ENCODE assay signal across 10 mouse cellular contexts in the genomic region with DNA sequence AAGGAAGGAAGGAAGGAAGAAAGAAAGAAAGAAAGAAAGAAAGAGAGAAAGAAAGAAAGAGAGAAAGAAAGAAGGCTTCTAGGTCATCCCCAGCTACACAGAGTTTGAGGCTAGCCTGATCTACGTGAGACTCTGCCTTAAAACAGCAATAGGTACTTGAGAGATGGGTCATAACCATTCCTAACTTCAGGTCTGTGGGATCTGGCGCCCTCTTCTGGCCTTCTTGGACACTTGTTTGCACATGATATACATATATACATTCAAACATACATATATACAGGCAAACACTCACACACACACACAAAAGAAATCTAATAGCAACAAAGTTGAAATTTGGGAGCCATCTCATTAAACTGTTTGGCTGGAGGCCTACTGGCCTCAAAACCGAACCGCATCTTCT. TPM values are rescaled to one million over a fixed set of nuclear protein-coding genes. Genes with fewer than 3 reads are reported as not detected.
DNase-seq lines count a peak whose midpoint lies in the region; ATAC-seq and TF ChIP-seq lines count a peak whose summit lies in the region.
"Had no signal": no experiment of that assay in that cellular context is flagged by ENCODE, and none has a peak within 500 bp of the region (broad histone marks: within the 10 kb centered on the region; RNA-seq: fewer than 3 reads in every experiment).

No protein-coding gene starts in this region.

- peak; percentile 60 for TF ChIP-seq CTCF in kidney, postnatal 0 days (IDR thresholded peaks at IDR 0.05; ENCODE audit: low read depth)
- peak; percentile 72 for TF ChIP-seq CTCF in E14TG2a.4 (conservative IDR thresholded peaks at IDR 0.05; ENCODE audit: low read length)

- H3K4me1 ChIP-seq in kidney, postnatal 0 days (replicated peaks; ENCODE audit: insufficient read depth, low read length), result no peaks in the 10 kb centered on the region
- peaks cover 49% of the 10 kb centered on the region for H3K4me1 ChIP-seq in E14TG2a.4 (replicated peaks; ENCODE audit: low read depth, low read length)
- H3K4me1 ChIP-seq in midbrain, embryonic 15.5 days, result peaks cover 5% of the 10 kb centered on the region; the same call in 1 of the 2 replicates
- H3K4me1 ChIP-seq: heart, embryonic 13.5 days had no signal

- ATAC-seq in kidney, postnatal 0 days (replicated peaks; ENCODE audit: low FRiP score, low read depth), result no peak
- ATAC-seq in midbrain, embryonic 15.5 days (replicated peaks), result no peak

- peak; percentile 29 for DNase-seq in kidney, postnatal 0 days (ENCODE audit: low spot score)
- DNase-seq in kidney, adult 11 months, result no peak
- peak; percentile 64 for DNase-seq in A20 (ENCODE audit: low read depth, low spot score)
- DNase-seq in induced T-regulatory cell, adult 2 months (ENCODE audit: low read depth), result peak; percentile 78
- DNase-seq in heart, adult 8-10 months (ENCODE audit: low spot score), result no peak

- H3K4me3 ChIP-seq in kidney, postnatal 0 days (replicated peaks; ENCODE audit: low read depth, low read length), result no peak overlapping the region
- H3K4me3 ChIP-seq in E14TG2a.4 (replicated peaks; ENCODE audit: low read length), result no peak overlapping the region
- H3K4me3 ChIP-seq in midbrain, embryonic 15.5 days, result no peak overlapping the region
- H3K4me3 ChIP-seq: heart, embryonic 13.5 days; neural tube, embryonic 15.5 days had no signal

- WGBS in kidney, postnatal 0 days, result 67% methylated on average over 4 of the region's 4 CpGs
- WGBS in midbrain, embryonic 15.5 days, result 65% methylated on average over 4 of the region's 4 CpGs

- H3K4me2 ChIP-seq in kidney, postnatal 0 days (ENCODE audit: low read length), result no peak overlapping the region
- no peak overlapping the region for H3K4me2 ChIP-seq in midbrain, embryonic 15.5 days
- H3K4me2 ChIP-seq: heart, embryonic 13.5 days; neural tube, embryonic 15.5 days had no signal

- H3K9me3 ChIP-seq in kidney, postnatal 0 days (replicated peaks; ENCODE audit: low read length), result no peaks in the 10 kb centered on the region
- H3K9me3 ChIP-seq in E14TG2a.4 (ENCODE audit: low read length), result no peaks in the 10 kb centered on the region
- H3K9me3 ChIP-seq in midbrain, embryonic 15.5 days, result no peaks in the 10 kb centered on the region
- H3K9me3 ChIP-seq: neural tube, embryonic 15.5 days had no signal

- no peaks in the 10 kb centered on the region for H3K36me3 ChIP-seq in kidney, postnatal 0 days (ENCODE audit: insufficient read depth, low read length)
- no peaks in the 10 kb centered on the region for H3K36me3 ChIP-seq in E14TG2a.4 (ENCODE audit: insufficient read depth, low read length)
- H3K36me3 ChIP-seq in midbrain, embryonic 15.5 days (replicated peaks), result no peaks in the 10 kb centered on the region
- H3K36me3 ChIP-seq: heart, embryonic 13.5 days; neural tube, embryonic 15.5 days had no signal

- no peaks in the 10 kb centered on the region for H3K27me3 ChIP-seq in kidney, postnatal 0 days (ENCODE audit: insufficient read depth, low read length)
- H3K27me3 ChIP-seq in E14TG2a.4 (ENCODE audit: insufficient read depth, low read length), result peaks cover 30% of the 10 kb centered on the region
- no peaks in the 10 kb centered on the region for H3K27me3 ChIP-seq in midbrain, embryonic 15.5 days (replicated peaks)

- H3K27ac ChIP-seq in kidney, postnatal 0 days, result no peak overlapping the region
- H3K27ac ChIP-seq in midbrain, embryonic 15.5 days, result no peak overlapping the region
- H3K27ac ChIP-seq: heart, embryonic 13.5 days; macrophage; neural tube, embryonic 15.5 days had no signal

- H3K9ac ChIP-seq in kidney, postnatal 0 days (ENCODE audit: low read depth, low read length), result no peak overlapping the region
- H3K9ac ChIP-seq in midbrain, embryonic 15.5 days, result no peak overlapping the region
- H3K9ac ChIP-seq: heart, embryonic 13.5 days; neural tube, embryonic 15.5 days had no signal

RNA-seq across cellular contexts. Expression of a gene that starts 19.3 kb away (rescaled TPM):
- 3.6 and 3.9 TPM in 2 replicates for polyA plus RNA-seq in kidney, postnatal 0 days (2015; fragmentation: Nextera tagmentation; extraction: Ambion mirVana)
- 1.3 and 1.9 TPM in 2 replicates for polyA plus RNA-seq in midbrain, embryonic 15.5 days (2015; fragmentation: Nextera tagmentation; extraction: Ambion mirVana)
- not detected for total RNA-seq in heart, adult 8-10 months (2022)
- polyA plus RNA-seq: macrophage had no signal

RNA-seq across cellular contexts. Expression of a gene that starts 33.7 kb away (rescaled TPM):
- polyA plus RNA-seq in kidney, postnatal 0 days (2015; fragmentation: Nextera tagmentation; extraction: Ambion mirVana), result 7.7 and 8.5 TPM in 2 replicates
- 1.4 and 2.1 TPM in 2 replicates for polyA plus RNA-seq in midbrain, embryonic 15.5 days (2015; fragmentation: Nextera tagmentation; extraction: Ambion mirVana)
- total RNA-seq in heart, adult 8-10 months (2022), result 10 to 100 TPM in 3 of 4 experiments, 1 to 10 TPM in 1; 8.4 to 15.6 (median 11.7) TPM
- polyA plus RNA-seq: macrophage had no signal

RNA-seq across cellular contexts. Expression of a gene that starts 56.0 kb away (rescaled TPM):
- polyA plus RNA-seq in kidney, postnatal 0 days (2015; fragmentation: Nextera tagmentation; extraction: Ambion mirVana), result 645 and 750 TPM in 2 replicates
- polyA plus RNA-seq in midbrain, embryonic 15.5 days (2015; fragmentation: Nextera tagmentation; extraction: Ambion mirVana), result 307 and 313 TPM in 2 replicates
- 100 to 1,000 TPM; 377 to 423 (median 382) TPM for total RNA-seq in heart, adult 8-10 months (2022)

Comparison
In these comparisons a context has a peak if more than half of its experiments do, and no peak if none do; other contexts are left out.
1. DNase-seq: peak in kidney, postnatal 0 days (single experiment), A20 (single experiment) and induced T-regulatory cell, adult 2 months (single experiment); none in kidney, adult 11 months (single experiment) and heart, adult 8-10 months (single experiment).